Mouse (Mus musculus): Measurements from ENCODE around the gene Syt2.

DNA sequence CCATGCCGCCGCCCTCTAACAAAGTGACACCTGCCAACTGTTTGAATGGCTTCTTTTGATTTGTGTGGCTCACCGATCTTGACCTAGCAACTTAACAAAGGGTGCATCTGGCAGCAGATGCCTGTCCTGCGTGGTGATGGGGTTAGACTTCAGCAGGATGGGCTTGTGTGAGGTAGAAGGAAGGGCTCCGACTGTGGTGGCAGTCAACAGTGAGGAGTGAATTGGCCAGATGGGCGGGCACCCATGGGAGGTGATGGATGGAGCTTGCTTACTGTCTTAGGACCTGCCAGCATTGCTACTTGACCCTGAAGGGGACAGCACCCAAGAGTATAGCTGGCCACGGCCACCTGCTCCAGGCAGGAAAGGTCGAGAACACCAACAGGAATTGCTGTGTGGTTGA lies 67.7 kb downstream of the Syt2 start:
- no peak for TF ChIP-seq CTCF (conservative IDR thresholded peaks at IDR 0.05; ENCODE audit: insufficient read depth, insufficient read length, low read depth, low read length)
- TF ChIP-seq POLR2A (IDR thresholded peaks at IDR 0.05; ENCODE audit: low read depth, low read length): no peak

Measured in kidney, adult 2 months (tissue).